Mouse (Mus musculus) embryonic facial prominence, embryonic 14.5 days (tissue): Measurements from ENCODE around the gene Pard3. TPM values are rescaled to one million over a fixed set of nuclear protein-coding genes. Genes with fewer than 3 reads are reported as not detected.

Source experiments
- ATAC-seq: fragments of 200-750 bp; cut with Nextera tagmentation; 2 replicates; pipeline ENCODE4 v1.8.0; 2017; ENCODE audit warnings: low read depth, moderate number of reproducible peaks, moderate TSS enrichment
- DNase-seq: peaks from one replicate; pipeline ENCODE4 v3.0.0-alpha.2; 2015; ENCODE audit warnings: low spot score
- H3K27ac ChIP-seq: fragments of 300-500 bp; sonication (generic); replicated peaks from 2 replicates; pipeline ENCODE4 v1.5.1; 2014; ENCODE audit warnings: low read depth, mild to moderate bottlenecking, low read length, moderate library complexity
- H3K27me3 ChIP-seq: fragments of 300-500 bp; sonication (generic); replicated peaks from 2 replicates; pipeline ENCODE4 v1.6.1; 2014; ENCODE audit warnings: low read length; ENCODE audit not compliant: control insufficient read depth, insufficient read depth
- H3K36me3 ChIP-seq: fragments of 300-500 bp; sonication (generic); 2 replicates; pipeline ENCODE4 v1.6.1; 2014; ENCODE audit warnings: low read length, mixed read lengths; ENCODE audit not compliant: control insufficient read depth, insufficient read depth
- H3K4me1 ChIP-seq: fragments of 300-500 bp; sonication (generic); 2 replicates; pipeline ENCODE4 v1.6.1; 2014; ENCODE audit warnings: antibody characterized with exemption, low read length; ENCODE audit not compliant: control insufficient read depth, insufficient read depth
- H3K4me2 ChIP-seq: fragments of 300-500 bp; sonication (generic); 2 replicates; pipeline ENCODE4 v1.6.1; 2014; ENCODE audit warnings: low read depth, mild to moderate bottlenecking, low read length, moderate library complexity, mixed read lengths
- H3K4me3 ChIP-seq: fragments of 300-500 bp; sonication (generic); 2 replicates; pipeline ENCODE4 v1.5.1; 2014; ENCODE audit warnings: low read depth, mild to moderate bottlenecking, low read length
- H3K9ac ChIP-seq: fragments of 300-500 bp; sonication (generic); 2 replicates; pipeline ENCODE4 v1.6.1; 2014; ENCODE audit warnings: low read depth, mild to moderate bottlenecking, low read length, moderate library complexity, mixed read lengths
- H3K9me3 ChIP-seq: fragments of 300-500 bp; sonication (generic); 2 replicates; pipeline ENCODE4 v1.6.1; 2016; ENCODE audit warnings: low read length; ENCODE audit not compliant: control insufficient read depth
- WGBS: fragments of 180-500 bp; shearing (Covaris S2); extraction: QIAGEN DNeasy Blood & Tissue Kit; methylation state at CpG from one replicate; pipeline ENCODE4 v1.1.7; 2014; 5-methylcytosine and 5-hydroxymethylcytosine counted together
- polyA plus RNA-seq: library from polyadenylated mRNA; unstranded; fragments of >200 nt; fragmentation: Nextera tagmentation; extraction: Ambion mirVana; gene quantifications from 2 replicates; pipeline ENCODE4 v1.2.1, GENCODE M21; 2014

The Pard3 gene
- polyA plus RNA-seq, 1 experiment from 2014 or later = 35.4 TPM

DNA sequence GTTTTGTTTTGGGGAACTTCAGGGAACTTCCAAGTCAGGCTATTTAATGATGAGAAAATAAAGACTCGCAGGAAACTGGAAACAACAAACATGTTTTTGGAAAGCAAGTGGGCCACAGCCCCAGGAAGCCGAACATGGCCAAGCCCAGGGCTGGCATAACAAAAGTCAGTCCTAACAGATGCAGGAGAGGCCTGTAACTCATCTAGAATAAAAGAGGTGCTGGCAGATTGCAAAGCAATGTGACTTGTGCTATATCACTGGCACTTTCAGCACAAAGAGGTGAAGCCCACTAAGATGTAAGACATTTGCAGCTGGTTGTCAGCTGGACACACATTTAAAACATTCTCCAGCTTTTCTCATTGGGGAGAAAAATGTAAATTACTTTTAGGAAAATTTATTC, 553.0 kb downstream of the Pard3 start:
- DNase-seq (no peak), ATAC-seq (no peak)
- no peaks in the 10 kb centered on the region for H3K9me3 ChIP-seq
- no peaks in the 10 kb centered on the region for H3K27me3 ChIP-seq
- no peak overlapping the region for H3K9ac ChIP-seq
- H3K27ac ChIP-seq = no peak overlapping the region
- H3K4me3 ChIP-seq = no peak overlapping the region
- H3K36me3 ChIP-seq = no peaks in the 10 kb centered on the region
- WGBS = 75% methylated on average over 2 of the region's 2 CpGs
- H3K4me1 ChIP-seq = no peaks in the 10 kb centered on the region
- H3K4me2 ChIP-seq = no peak overlapping the region

GRCm38 (mm10) chr8:127622137-127622536, 558.4 kb downstream of the Pard3 start:
- no peaks in the 10 kb centered on the region for H3K4me1 ChIP-seq
- H3K4me3 ChIP-seq = no peak overlapping the region
- no peak overlapping the region for H3K27ac ChIP-seq
- WGBS = 89% methylated on average over 3 of the region's 3 CpGs
- no peak overlapping the region for H3K4me2 ChIP-seq
- no peaks in the 10 kb centered on the region for H3K27me3 ChIP-seq
- no peak overlapping the region for H3K9ac ChIP-seq
- no peaks in the 10 kb centered on the region for H3K9me3 ChIP-seq
- no peaks in the 10 kb centered on the region for H3K36me3 ChIP-seq
- DNase-seq = no peak
- no peak for ATAC-seq

DNA sequence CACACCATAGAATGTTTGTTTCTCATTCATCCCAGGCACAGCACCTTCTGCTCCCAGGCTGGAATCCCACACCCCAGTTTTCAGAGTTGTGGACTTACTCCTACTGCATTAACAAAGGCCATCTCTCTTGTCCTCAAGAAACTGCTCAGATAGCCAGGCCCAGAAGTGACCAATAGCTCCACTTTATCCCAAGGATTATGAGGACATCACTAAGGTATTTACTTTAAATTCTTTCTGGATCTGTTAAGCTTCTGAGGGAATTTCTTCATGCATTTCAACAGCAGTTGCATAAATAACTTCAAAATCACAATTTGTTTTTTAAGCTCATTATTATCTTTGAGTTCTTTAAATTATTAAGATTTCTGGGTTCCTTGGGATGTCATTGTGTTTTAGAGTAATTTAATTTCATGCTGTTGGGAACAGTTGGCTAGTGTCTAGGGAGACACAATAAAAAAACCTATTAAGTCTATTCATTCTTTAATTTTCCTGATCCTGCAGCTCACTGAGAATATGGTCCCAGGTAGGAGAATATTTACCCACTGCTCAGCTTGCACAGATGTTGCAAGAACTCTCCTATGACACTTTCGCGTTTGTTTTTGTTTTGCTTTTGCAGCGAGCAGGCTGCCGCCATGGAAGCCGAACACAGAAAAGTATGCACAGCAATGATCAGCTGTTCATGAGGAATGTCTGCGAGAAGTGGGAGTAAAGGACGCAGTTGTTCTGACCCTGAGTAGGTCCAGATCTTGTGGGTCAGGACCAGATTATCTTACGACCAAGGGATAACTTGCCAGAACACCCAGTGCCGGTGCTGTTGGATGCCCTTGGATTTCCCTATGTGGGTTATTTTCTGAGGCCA, 574.8 kb downstream of the Pard3 start:
- 84% methylated on average over 9 of the region's 9 CpGs for WGBS
- Histone ChIP-seq H3K4me3 (no peak overlapping the region), H3K9ac (no peak overlapping the region), H3K9me3 (no peaks in the 10 kb centered on the region), H3K27me3 (no peaks in the 10 kb centered on the region), H3K27ac (no peak overlapping the region), H3K4me2 (no peak overlapping the region), H3K4me1 (no peaks in the 10 kb centered on the region), H3K36me3 (no peaks in the 10 kb centered on the region)
- no peak for ATAC-seq
- no peak for DNase-seq

- H3K36me3 ChIP-seq = no peaks in the 10 kb centered on the region
- no peak for ATAC-seq
- H3K27ac ChIP-seq = no peak overlapping the region
- DNase-seq = no peak
- no peak overlapping the region for H3K4me2 ChIP-seq
- no peak overlapping the region for H3K4me3 ChIP-seq
- H3K4me1 ChIP-seq = no peaks in the 10 kb centered on the region
- H3K9ac ChIP-seq = no peak overlapping the region
- H3K9me3 ChIP-seq = no peaks in the 10 kb centered on the region
- no peaks in the 10 kb centered on the region for H3K27me3 ChIP-seq
- 87% methylated on average over 4 of the region's 4 CpGs for WGBS
Measured at GRCm38 (mm10) chr8:127639088-127639453, 575.4 kb downstream of the Pard3 start.

- Histone ChIP-seq H3K27ac (no peak overlapping the region), H3K4me1 (peaks cover 9% of the 10 kb centered on the region; the same call in 1 of the 2 replicates), H3K36me3 (no peaks in the 10 kb centered on the region), H3K9me3 (no peaks in the 10 kb centered on the region), H3K4me3 (no peak overlapping the region), H3K9ac (no peak overlapping the region), H3K4me2 (no peak overlapping the region), H3K27me3 (no peaks in the 10 kb centered on the region)
- 90% methylated on average over 3 of the region's 3 CpGs for WGBS
- ATAC-seq (no peak), DNase-seq (no peak)
Measured at GRCm38 (mm10) chr8:127655559-127655958, 591.9 kb downstream of the Pard3 start.

Other genes starting within 250 kb of the Pard3 start
- 200 and 217 TPM in 2 replicates for gene Tomm20, start 118.0 kb upstream of the Pard3 start, polyA plus RNA-seq
- 20.3 and 22.7 TPM in 2 replicates for gene Rbm34, start 92.8 kb upstream of the Pard3 start, polyA plus RNA-seq